Comparison of ENCODE assay signal across 8 mouse cellular contexts in genomic region chr6:30048163-30048500, GRCm38 (mm10). TPM values are rescaled to one million over a fixed set of nuclear protein-coding genes. Genes with fewer than 3 reads are reported as not detected.
DNase-seq lines count a peak whose midpoint lies in the region; ATAC-seq and TF ChIP-seq lines count a peak whose summit lies in the region.

No protein-coding gene starts in this region.

- H3K27me3 ChIP-seq in heart, embryonic 11.5 days (ENCODE audit: control insufficient read depth, insufficient read depth, low read length), result no peaks in the 10 kb centered on the region
- H3K27me3 ChIP-seq in G1E (ENCODE audit: insufficient read depth, low read length), result no peaks in the 10 kb centered on the region
- H3K27me3 ChIP-seq in midbrain, embryonic 10.5 days (ENCODE audit: low read depth, poor library complexity, severe bottlenecking), result no peaks in the 10 kb centered on the region

- H3K36me3 ChIP-seq in heart, embryonic 11.5 days (ENCODE audit: control insufficient read depth, insufficient read depth, low read length), result no peaks in the 10 kb centered on the region
- peaks cover 21% of the 10 kb centered on the region for H3K36me3 ChIP-seq in G1E (replicated peaks)
- H3K36me3 ChIP-seq in midbrain, embryonic 10.5 days, result peaks cover 18% of the 10 kb centered on the region

- no peak; the same call in 1 of the 2 replicates for ATAC-seq in heart, embryonic 11.5 days (replicated peaks; ENCODE audit: insufficient number of reproducible peaks, low FRiP score, low TSS enrichment)
- no peak for ATAC-seq in G1E (ENCODE audit: extremely low read depth, insufficient number of reproducible peaks, low FRiP score, poor library complexity, severe bottlenecking)
- ATAC-seq in granulocyte monocyte progenitor cell, adult 5-6 weeks (replicated peaks; ENCODE audit: poor library complexity, severe bottlenecking), result peak; percentile 20

- peak overlapping the region; percentile 85 for H3K4me2 ChIP-seq in heart, embryonic 11.5 days

- H3K4me1 ChIP-seq in heart, embryonic 11.5 days (ENCODE audit: control insufficient read depth, insufficient read depth, low read length), result peaks cover 9% of the 10 kb centered on the region
- peaks cover 48% of the 10 kb centered on the region for H3K4me1 ChIP-seq in G1E (ENCODE audit: insufficient read depth, low read depth, low read length)
- peaks cover 27% of the 10 kb centered on the region for H3K4me1 ChIP-seq in midbrain, embryonic 10.5 days

- no peaks in the 10 kb centered on the region for H3K9me3 ChIP-seq in heart, embryonic 11.5 days (replicated peaks; ENCODE audit: control insufficient read depth, low read length)
- H3K9me3 ChIP-seq in G1E (replicated peaks), result no peaks in the 10 kb centered on the region
- no peaks in the 10 kb centered on the region for H3K9me3 ChIP-seq in midbrain, embryonic 10.5 days (replicated peaks)

- H3K9ac ChIP-seq in heart, embryonic 11.5 days (ENCODE audit: low read depth, low read length), result peak overlapping the region; percentile 100

- H3K4me3 ChIP-seq in heart, embryonic 11.5 days (ENCODE audit: low read depth, low read length), result peak overlapping the region; percentile 99
- H3K4me3 ChIP-seq in G1E (ENCODE audit: low read depth, low read length), result peak overlapping the region; percentile 85
- peak overlapping the region; percentile 99 for H3K4me3 ChIP-seq in midbrain, embryonic 10.5 days

- no peak for TF ChIP-seq CTCF in G1E (IDR thresholded peaks at IDR 0.05; ENCODE audit: low read depth, low read length)

- no peak for DNase-seq in heart, postnatal 25 days (ENCODE audit: low spot score)
- no peak for DNase-seq in G1E (ENCODE audit: low spot score)
- DNase-seq in midbrain, embryonic 10.5 days (ENCODE audit: low spot score), result no peak
- DNase-seq in layer of hippocampus, postnatal 36 days, result no peak
- DNase-seq in embryo, embryonic 11 days, result no peak
- no peak for DNase-seq in embryo, embryonic 10.5 days (ENCODE audit: low spot score)

- 0% methylated on average over 23 of the region's 45 CpGs for WGBS in heart, embryonic 11.5 days (ENCODE audit: insufficient replicate concordance)
- WGBS in midbrain, embryonic 10.5 days, result under 1% methylated on average over 44 of the region's 45 CpGs

- peak overlapping the region; percentile 100 for H3K27ac ChIP-seq in heart, embryonic 11.5 days (ENCODE audit: low read depth, low read length)
- H3K27ac ChIP-seq in midbrain, embryonic 10.5 days (replicated peaks), result peak overlapping the region; percentile 100

- intact Hi-C loops in heart, postnatal 25 days (cut with DNase I), result loop anchor here (5.0 kb wide), 2 partner anchors 61 to 281 kb away; partner anchors contain the start of gene Ahcyl2

RNA-seq across cellular contexts. Expression of gene Nrf1, which starts 0.3 kb away (rescaled TPM):
- polyA plus RNA-seq in heart, embryonic 11.5 days (2014; fragmentation: Nextera tagmentation; extraction: Ambion mirVana), result 40.0 and 44.5 TPM in 2 replicates
- 10 to 100 TPM; 12.2 to 14.0 TPM for total RNA-seq in heart, postnatal 25 days (2021)
- total RNA-seq in G1E (2014; fragmentation: Nextera tagmentation), result 47.4 and 52.4 TPM in 2 replicates
- total RNA-seq in G1E (2017), result 79.0 and 79.3 TPM in 2 replicates
- 8.3 and 9.7 TPM in 2 replicates for polyA plus RNA-seq in G1E (2012)
- 44.7 and 45.4 TPM in 2 replicates for total RNA-seq in granulocyte monocyte progenitor cell, adult 5-6 weeks (2014; fragmentation: Nextera tagmentation)
- total RNA-seq in granulocyte monocyte progenitor cell, adult 5-6 weeks (2017), result 47.8 and 49.0 TPM in 2 replicates
- 92.9 and 96.1 TPM in 2 replicates for polyA plus RNA-seq in midbrain, embryonic 10.5 days (2016; fragmentation: Nextera tagmentation; extraction: Ambion mirVana)
- 10 to 100 TPM; 20.1 to 21.5 TPM for total RNA-seq in layer of hippocampus, postnatal 36 days (2021)
